Mouse (Mus musculus) hindbrain, postnatal 0 days (tissue): ENCODE measurements around the gene Cdca4. TPM values are rescaled to one million over a fixed set of nuclear protein-coding genes. Genes with fewer than 3 reads are reported as not detected.
A peak's percentile ranks its signal among the peaks of the same experiment; 100 is the strongest.

Source experiments
- ATAC-seq: fragments of 200-750 bp; cut with Nextera tagmentation; 2 replicates; pipeline ENCODE4 v1.8.0; 2017; ENCODE audit warnings: mild to moderate bottlenecking, moderate TSS enrichment, moderate library complexity
- DNase-seq: peaks from one replicate; pipeline ENCODE4 v3.0.0-alpha.2; 2015; ENCODE audit warnings: low spot score
- H3K27ac ChIP-seq: fragments of 300-500 bp; sonication (generic); 2 replicates; pipeline ENCODE4 v1.5.1; 2014; ENCODE audit warnings: mild to moderate bottlenecking
- H3K27me3 ChIP-seq: fragments of 300-500 bp; sonication (generic); 2 replicates; pipeline ENCODE4 v1.6.1; 2014; ENCODE audit warnings: low read length, mixed read lengths; ENCODE audit not compliant: insufficient read depth
- H3K36me3 ChIP-seq: fragments of 300-500 bp; sonication (generic); 2 replicates; pipeline ENCODE4 v1.6.1; 2014; ENCODE audit warnings: low read length, mixed read lengths; ENCODE audit not compliant: insufficient read depth
- H3K4me1 ChIP-seq: fragments of 300-500 bp; sonication (generic); 2 replicates; pipeline ENCODE4 v1.6.1; 2014; ENCODE audit warnings: antibody characterized with exemption, low read length, mixed read lengths; ENCODE audit not compliant: insufficient read depth
- H3K4me2 ChIP-seq: fragments of 300-500 bp; sonication (generic); 2 replicates; pipeline ENCODE4 v1.6.1; 2014; ENCODE audit warnings: low read depth, mild to moderate bottlenecking, low read length, moderate library complexity, mixed read lengths
- H3K4me3 ChIP-seq: fragments of 300-500 bp; sonication (generic); 2 replicates; pipeline ENCODE4 v1.5.1; 2014; ENCODE audit warnings: low read length
- H3K9ac ChIP-seq: fragments of 300-500 bp; sonication (generic); replicated peaks from 2 replicates; pipeline ENCODE4 v1.6.1; 2014; ENCODE audit warnings: mild to moderate bottlenecking, low read length, moderate library complexity, mixed read lengths
- H3K9me3 ChIP-seq: fragments of 300-500 bp; sonication (generic); 2 replicates; pipeline ENCODE4 v1.6.1; 2016; ENCODE audit warnings: low read length, mixed read lengths
- CTCF ChIP-seq: IDR thresholded peaks from 2 replicates; pipeline ENCODE4 v1.5.1; 2016; ENCODE audit warnings: antibody characterized with exemption, control low read depth, low read depth
- WGBS: fragments of 180-500 bp; shearing (Covaris S2); extraction: QIAGEN DNeasy Blood & Tissue Kit; methylation state at CpG from one replicate; pipeline ENCODE4 v1.1.7; 2014; 5-methylcytosine and 5-hydroxymethylcytosine counted together
- polyA plus RNA-seq: library from polyadenylated mRNA; unstranded; fragments of >200 nt; fragmentation: Nextera tagmentation; extraction: Ambion mirVana; gene quantifications from 2 replicates; pipeline ENCODE4 v1.2.1, GENCODE M21; 2015
- total RNA-seq: library from RNA; depleted of rRNA; stranded (reverse); fragments of >200 nt; gene quantifications from 2 replicates; pipeline ENCODE4 v1.2.3, GENCODE M21; 2014; rRNA removed

Cdca4 gene
- total RNA-seq (27.9 and 28.6 TPM in 2 replicates), polyA plus RNA-seq (23.6 and 25.2 TPM in 2 replicates)

DNA sequence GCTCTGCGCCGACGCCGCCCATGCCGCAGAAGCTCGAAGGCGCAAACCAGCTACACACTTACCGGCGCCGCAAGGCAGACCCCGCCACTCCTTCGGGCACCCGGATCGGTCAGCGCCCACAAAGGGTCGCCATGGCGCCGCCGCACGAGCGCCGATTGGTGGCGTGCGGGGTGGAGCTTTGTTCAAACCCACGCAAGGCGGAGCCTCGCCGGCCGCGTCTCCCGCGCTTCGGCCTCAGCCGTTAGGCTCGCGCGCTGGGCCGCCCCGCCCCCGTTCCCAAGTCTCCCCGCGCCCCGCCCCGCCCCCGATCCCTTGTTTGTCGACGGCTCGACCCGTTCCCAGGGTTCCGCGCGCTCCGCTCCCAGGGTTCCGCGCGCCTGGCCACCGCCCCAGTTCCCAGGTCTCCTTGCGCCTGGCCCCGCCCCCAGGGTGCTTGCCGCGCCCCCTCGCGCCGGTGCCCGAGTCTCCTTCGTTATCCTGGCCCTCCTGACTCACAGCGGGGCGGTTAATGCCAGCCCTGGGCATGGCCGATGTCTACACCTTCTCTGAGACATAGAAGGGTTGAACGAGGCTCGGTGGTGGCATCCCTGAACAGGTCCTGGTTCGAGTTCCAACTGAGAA lies at the start of gene Cdca4:
Cdca4 (minus strand) TSS at position 180 of the 621 bp plus-strand sequence.
- Histone ChIP-seq H3K27ac (peak within 1 kb of the TSS; percentile 90), H3K4me2 (peak within 1 kb of the TSS; percentile 87), H3K4me1 (peaks cover 17% of the 10 kb centered on the region), H3K9ac (peak within 1 kb of the TSS; percentile 85), H3K36me3 (0 out of 2 replicates have a peak, but pooled peaks cover 4% of the 10 kb centered on the region), H3K9me3 (no peaks in the 10 kb centered on the region), H3K27me3 (no peaks in the 10 kb centered on the region), H3K4me3 (peak within 1 kb of the TSS; percentile 74)
- 0 out of 2 replicates have a peak, but pooled peaks have one; percentile 12 for TF ChIP-seq CTCF
- ATAC-seq (peak; percentile 98), DNase-seq (peak; percentile 99)
- 2% methylated on average over 36 of the region's 72 CpGs for WGBS

DNA sequence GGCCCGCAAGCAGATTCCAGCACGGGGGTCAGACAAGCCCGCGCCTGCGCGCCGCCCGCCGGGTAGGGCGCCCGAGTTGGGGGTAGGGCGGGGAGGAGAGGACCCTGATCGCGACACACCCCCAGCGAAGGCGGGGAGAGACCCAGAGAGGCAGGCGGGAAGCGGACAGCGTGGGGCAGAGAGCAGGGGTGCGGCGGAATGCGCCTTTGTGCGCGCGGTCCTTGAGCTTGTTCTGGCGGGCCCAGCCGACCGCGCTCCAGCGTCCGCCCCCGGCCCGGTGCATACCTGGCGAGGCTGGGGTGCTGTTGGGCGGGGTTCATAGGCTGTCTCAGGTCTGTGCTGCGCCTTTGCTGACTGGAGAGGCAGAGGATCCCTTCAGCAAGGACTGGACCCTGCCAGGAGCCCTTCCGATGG lies 48.4 kb upstream of the Cdca4 start:
- Histone ChIP-seq H3K9ac (no peak overlapping the region), H3K4me1 (peaks cover 7% of the 10 kb centered on the region; the same call in 1 of the 2 replicates), H3K27me3 (peaks cover 38% of the 10 kb centered on the region), H3K4me3 (peak overlapping the region; percentile 31), H3K36me3 (no peaks in the 10 kb centered on the region), H3K27ac (no peak overlapping the region), H3K9me3 (no peaks in the 10 kb centered on the region), H3K4me2 (peak overlapping the region; percentile 53)
- DNase-seq (no peak), ATAC-seq (no peak)
- no peak for TF ChIP-seq CTCF
- WGBS: under 1% methylated on average over 36 of the region's 37 CpGs

GRCm38 (mm10) chr12:112877073-112877576 lies 47.9 kb upstream of the Cdca4 start:
- WGBS: 5% methylated on average over 17 of the region's 17 CpGs
- no peaks in the 10 kb centered on the region for H3K36me3 ChIP-seq
- peak overlapping the region; percentile 53 for H3K4me2 ChIP-seq
- no peak for TF ChIP-seq CTCF
- ATAC-seq: no peak
- H3K9ac ChIP-seq: no peak overlapping the region
- H3K27me3 ChIP-seq: peaks cover 38% of the 10 kb centered on the region
- no peak for DNase-seq
- no peak overlapping the region for H3K27ac ChIP-seq
- peak overlapping the region; percentile 31 for H3K4me3 ChIP-seq
- H3K9me3 ChIP-seq: no peaks in the 10 kb centered on the region
- peaks cover 7% of the 10 kb centered on the region; the same call in 1 of the 2 replicates for H3K4me1 ChIP-seq

DNA sequence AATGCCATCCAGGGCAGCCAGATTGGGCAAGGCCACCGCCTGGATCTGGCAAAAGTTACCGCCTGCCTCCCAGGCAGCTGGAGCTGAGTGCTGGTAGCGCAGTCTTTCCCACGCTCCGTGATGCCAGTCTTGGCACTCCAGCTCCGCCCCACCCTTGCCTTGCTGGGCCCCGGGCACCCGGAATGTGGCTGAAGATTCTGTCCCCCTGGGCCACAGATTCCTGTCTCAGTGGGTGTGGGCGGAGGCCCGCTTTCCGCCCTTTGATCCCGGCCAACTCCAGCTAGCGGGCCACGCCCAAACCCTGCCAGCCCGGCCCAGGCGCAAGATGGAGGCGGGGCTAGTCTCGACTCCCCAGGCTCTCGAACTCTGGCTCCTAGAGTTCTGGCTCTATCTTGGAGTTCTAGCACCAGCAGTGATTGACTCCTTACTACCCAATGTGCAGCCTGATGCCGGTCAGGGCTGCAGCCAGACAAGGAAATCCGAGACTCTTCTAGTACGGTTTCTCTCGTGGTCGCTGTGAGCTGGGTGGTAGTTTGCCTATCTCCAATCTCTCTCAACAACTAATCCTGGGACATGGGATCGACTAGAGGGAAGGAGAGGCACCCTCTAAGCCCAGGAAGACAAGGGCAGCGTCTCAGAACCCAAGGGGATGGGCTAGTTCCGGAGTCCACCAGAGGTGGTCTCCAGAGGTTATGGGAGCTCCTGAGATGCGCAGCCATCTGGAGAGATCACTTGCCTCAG lies 47.3 kb upstream of the Cdca4 start:
- TF ChIP-seq CTCF: no peak
- DNase-seq (no peak), ATAC-seq (no peak)
- peak overlapping the region; percentile 39 for H3K4me2 ChIP-seq
- 4% methylated on average over 28 of the region's 28 CpGs for WGBS
- H3K4me3 ChIP-seq: peak overlapping the region; percentile 10; the same call in 1 of the 2 replicates
- H3K36me3 ChIP-seq: no peaks in the 10 kb centered on the region
- peaks cover 38% of the 10 kb centered on the region for H3K27me3 ChIP-seq
- no peak overlapping the region for H3K27ac ChIP-seq
- H3K9ac ChIP-seq: no peak overlapping the region
- H3K9me3 ChIP-seq: no peaks in the 10 kb centered on the region
- peaks cover 7% of the 10 kb centered on the region; the same call in 1 of the 2 replicates for H3K4me1 ChIP-seq

- peak; percentile 93 for TF ChIP-seq CTCF
- DNase-seq: peak; percentile 95
- WGBS: 23% methylated on average over 16 of the region's 16 CpGs
- no peaks in the 10 kb centered on the region for H3K36me3 ChIP-seq
- H3K4me1 ChIP-seq: peaks cover 7% of the 10 kb centered on the region; the same call in 1 of the 2 replicates
- no peak overlapping the region for H3K4me3 ChIP-seq
- H3K27ac ChIP-seq: no peak overlapping the region
- H3K4me2 ChIP-seq: no peak overlapping the region
- H3K9ac ChIP-seq: no peak overlapping the region
- H3K27me3 ChIP-seq: peaks cover 38% of the 10 kb centered on the region
- H3K9me3 ChIP-seq: no peaks in the 10 kb centered on the region
- peak; percentile 81 for ATAC-seq
Observed at GRCm38 (mm10) chr12:112875225-112876013, 46.2 kb upstream of the Cdca4 start.

DNA sequence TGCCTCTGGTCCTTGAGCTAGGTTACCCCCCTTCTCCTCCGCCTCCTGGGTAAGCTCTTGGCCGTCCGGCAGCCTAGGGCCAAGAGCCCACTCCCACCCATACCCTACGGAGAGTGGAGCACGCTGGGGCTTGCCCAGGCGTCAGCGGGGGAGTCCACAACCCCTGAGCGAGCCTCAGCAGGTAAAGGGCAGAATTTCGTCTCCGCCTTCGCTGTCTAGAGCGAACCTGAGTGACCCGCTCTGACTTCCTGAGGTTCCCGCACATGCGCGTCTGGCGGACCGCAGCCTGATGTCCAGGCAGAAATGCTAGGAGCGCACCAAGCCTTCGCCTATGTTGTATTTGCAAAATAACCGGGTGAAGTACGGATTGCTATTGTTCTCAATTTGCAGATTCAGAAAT lies 45.0 kb upstream of the Cdca4 start:
- Histone ChIP-seq H3K27me3 (peaks cover 38% of the 10 kb centered on the region), H3K27ac (no peak overlapping the region)
- no peak for ATAC-seq

More for the DNA sequence above, 45.0 kb upstream of the Cdca4 start:
- Histone ChIP-seq H3K36me3 (no peaks in the 10 kb centered on the region), H3K4me3 (peak overlapping the region; percentile 23), H3K9me3 (no peaks in the 10 kb centered on the region), H3K4me1 (peaks cover 7% of the 10 kb centered on the region), H3K9ac (0 out of 2 replicates have a peak overlapping the region, but pooled peaks have one; percentile 18), H3K4me2 (peak overlapping the region; percentile 52)
- no peak for DNase-seq
- TF ChIP-seq CTCF: no peak
- 16% methylated on average over 22 of the region's 22 CpGs for WGBS
